Mouse (Mus musculus): ENCODE measurements at regions not wholly inside any gene's neighbourhood (a gene's known extent, or its start where the extent isn't known, plus 50 kb on each side); places are given as distances from the start of the nearest gene placed in this dataset.
A peak's percentile ranks its signal among the peaks of the same experiment; 100 is the strongest.

DNA sequence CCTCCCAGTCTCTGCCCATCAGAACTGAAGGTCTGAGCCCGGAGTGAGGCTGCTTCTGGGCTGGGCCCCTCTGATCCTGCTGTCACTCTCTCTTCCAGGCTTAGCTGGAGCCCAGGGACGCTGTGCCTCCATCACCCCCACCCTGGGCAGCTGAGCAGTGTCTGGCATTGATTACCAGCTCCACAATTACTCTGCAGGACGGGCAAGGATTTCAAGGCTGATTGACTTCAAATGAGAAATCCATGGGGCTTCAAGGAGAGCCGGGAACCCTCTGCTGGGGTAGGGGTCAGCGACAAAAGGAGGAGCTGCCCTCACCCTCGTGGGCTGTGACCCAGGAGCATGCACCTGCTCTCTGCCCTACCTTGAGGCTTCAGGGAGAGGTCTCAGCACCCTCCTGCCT lies 107.1 kb upstream of the Csf3r start:
- Histone ChIP-seq H3K27me3 (peaks cover 20% of the 10 kb centered on the region), H3K9me3 (no peaks in the 10 kb centered on the region), H3K4me1 (peaks cover 19% of the 10 kb centered on the region), H3K27ac (no peak overlapping the region), H3K4me2 (replicated peaks) (no peak overlapping the region), H3K36me3 (no peaks in the 10 kb centered on the region), H3K4me3 (no peak overlapping the region), H3K9ac (no peak overlapping the region)
- 12% methylated on average over 6 of the region's 6 CpGs for WGBS
- no peak for ATAC-seq (ENCODE audit: insufficient number of reproducible peaks, insufficient read depth, low FRiP score, low TSS enrichment)

DNA sequence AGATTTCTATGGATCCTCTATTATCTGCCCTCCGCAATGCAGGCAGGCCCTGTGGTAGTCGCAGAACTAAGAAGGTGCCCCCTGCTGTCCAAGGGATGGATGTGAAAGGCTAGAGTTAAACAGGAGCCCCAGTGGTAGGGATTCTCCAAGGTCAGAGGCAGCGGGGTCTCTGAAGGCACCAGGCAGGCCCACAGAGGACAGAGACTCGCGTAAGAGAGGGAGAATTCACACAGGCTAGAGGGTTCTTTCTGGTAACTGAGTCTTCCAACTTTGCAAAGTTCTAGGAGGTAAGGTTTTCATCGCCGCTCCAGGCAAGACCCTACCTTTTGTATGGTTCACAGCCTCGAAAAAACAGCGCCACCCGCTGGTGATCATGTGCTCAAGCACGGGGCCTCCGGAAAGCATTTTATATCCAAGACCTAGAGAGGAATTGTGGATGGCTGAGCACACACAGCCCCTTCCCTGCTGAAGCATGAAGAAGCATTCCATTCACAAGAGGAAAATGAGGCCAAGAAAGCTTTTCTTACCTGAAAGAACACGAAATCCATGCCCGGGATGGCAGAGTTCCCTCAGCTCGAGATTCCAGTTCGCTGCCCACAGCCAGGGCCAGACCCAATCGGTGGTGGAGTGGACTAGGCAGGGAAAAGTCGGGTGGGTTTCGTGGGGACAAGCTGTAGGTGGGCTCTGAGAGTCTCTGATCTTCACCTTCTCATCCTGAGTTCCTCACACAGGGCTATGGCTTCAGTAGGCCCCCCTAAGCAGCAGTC lies 102.6 kb upstream of the Csf3r start:
- ATAC-seq (ENCODE audit: insufficient number of reproducible peaks, insufficient read depth, low FRiP score, low TSS enrichment), result no peak
- H3K4me2 ChIP-seq (replicated peaks), result peak overlapping the region; percentile 24
- WGBS, result 10% methylated on average over 19 of the region's 19 CpGs
- no peaks in the 10 kb centered on the region for H3K36me3 ChIP-seq
- H3K9me3 ChIP-seq, result no peaks in the 10 kb centered on the region
- H3K4me3 ChIP-seq, result no peak overlapping the region
- no peak overlapping the region for H3K27ac ChIP-seq
- peaks cover 24% of the 10 kb centered on the region for H3K4me1 ChIP-seq
- no peak overlapping the region for H3K9ac ChIP-seq
- peaks cover 16% of the 10 kb centered on the region for H3K27me3 ChIP-seq

GRCm38 (mm10) chr4:125922317-125922878 lies 102.0 kb upstream of the Csf3r start:
- Histone ChIP-seq H3K36me3 (no peaks in the 10 kb centered on the region), H3K4me1 (peaks cover 18% of the 10 kb centered on the region), H3K4me3 (no peak overlapping the region), H3K9me3 (no peaks in the 10 kb centered on the region), H3K4me2 (replicated peaks) (peak overlapping the region; percentile 24; the same call in 1 of the 2 replicates), H3K27me3 (peaks cover 18% of the 10 kb centered on the region), H3K9ac (no peak overlapping the region), H3K27ac (no peak overlapping the region)
- no peak for ATAC-seq (ENCODE audit: insufficient number of reproducible peaks, insufficient read depth, low FRiP score, low TSS enrichment)
- WGBS, result 16% methylated on average over 11 of the region's 11 CpGs

- ATAC-seq (ENCODE audit: insufficient number of reproducible peaks, insufficient read depth, low FRiP score, low TSS enrichment), result no peak
- Histone ChIP-seq H3K9me3 (no peaks in the 10 kb centered on the region), H3K27ac (no peak overlapping the region), H3K4me2 (replicated peaks) (no peak overlapping the region), H3K4me3 (no peak overlapping the region), H3K27me3 (peaks cover 20% of the 10 kb centered on the region), H3K36me3 (no peaks in the 10 kb centered on the region), H3K4me1 (peaks cover 17% of the 10 kb centered on the region), H3K9ac (no peak overlapping the region)
- WGBS, result 58% methylated on average over 7 of the region's 7 CpGs
Observed at GRCm38 (mm10) chr4:125923225-125923624, 101.1 kb upstream of the Csf3r start.

GRCm38 (mm10) chr4:125928196-125928595 lies 96.2 kb upstream of the Csf3r start:
- 40% methylated on average over 4 of the region's 4 CpGs for WGBS
- no peaks in the 10 kb centered on the region for H3K9me3 ChIP-seq
- ATAC-seq (ENCODE audit: insufficient number of reproducible peaks, insufficient read depth, low FRiP score, low TSS enrichment), result no peak
- H3K4me1 ChIP-seq, result peaks cover 18% of the 10 kb centered on the region
- no peaks in the 10 kb centered on the region for H3K36me3 ChIP-seq
- no peak overlapping the region for H3K4me2 ChIP-seq (replicated peaks)
- H3K4me3 ChIP-seq, result no peak overlapping the region
- 0 out of 2 replicates have a peak, but pooled peaks cover 3% of the 10 kb centered on the region for H3K27me3 ChIP-seq
- no peak overlapping the region for H3K9ac ChIP-seq
- no peak overlapping the region for H3K27ac ChIP-seq

DNA sequence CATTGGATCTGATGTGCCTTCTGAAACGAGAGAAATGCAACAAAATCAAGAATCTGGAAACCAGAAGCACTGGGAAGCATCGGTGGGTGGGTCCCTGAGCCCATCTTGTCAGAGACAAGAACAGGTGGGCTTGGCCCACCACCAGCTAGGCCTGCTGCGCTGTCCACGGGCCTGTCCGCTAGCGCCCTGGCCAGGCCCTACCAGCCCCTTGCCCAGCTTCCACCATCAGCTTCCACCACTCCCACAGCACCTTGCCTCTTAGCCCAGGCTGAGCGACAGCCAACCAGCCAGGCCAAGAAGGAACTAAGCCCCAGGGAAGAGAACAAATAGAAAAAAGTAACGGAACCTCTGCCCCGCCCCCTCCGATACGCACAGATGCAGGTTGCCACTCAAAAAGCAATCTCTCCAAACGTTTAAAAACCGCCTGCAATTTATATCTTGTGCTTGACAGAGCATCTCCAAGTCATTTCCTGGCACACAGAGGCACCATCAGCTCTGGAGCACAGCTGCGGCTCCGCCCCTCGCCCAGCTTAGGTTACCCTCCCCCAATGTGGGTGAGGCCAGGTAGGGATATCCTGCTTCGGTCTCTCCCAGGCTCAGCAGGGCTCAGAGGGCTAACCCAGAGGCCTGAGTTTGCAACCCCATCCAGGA lies 95.1 kb upstream of the Csf3r start:
- H3K4me1 ChIP-seq, result peaks cover 22% of the 10 kb centered on the region
- 64% methylated on average over 17 of the region's 17 CpGs for WGBS
- 0 out of 2 replicates have a peak, but pooled peaks cover 3% of the 10 kb centered on the region for H3K27me3 ChIP-seq
- no peak overlapping the region for H3K4me3 ChIP-seq
- H3K36me3 ChIP-seq, result no peaks in the 10 kb centered on the region
- H3K9ac ChIP-seq, result no peak overlapping the region
- no peak for ATAC-seq (ENCODE audit: insufficient number of reproducible peaks, insufficient read depth, low FRiP score, low TSS enrichment)
- H3K27ac ChIP-seq, result no peak overlapping the region
- H3K4me2 ChIP-seq (replicated peaks), result no peak overlapping the region
- no peaks in the 10 kb centered on the region for H3K9me3 ChIP-seq

DNA sequence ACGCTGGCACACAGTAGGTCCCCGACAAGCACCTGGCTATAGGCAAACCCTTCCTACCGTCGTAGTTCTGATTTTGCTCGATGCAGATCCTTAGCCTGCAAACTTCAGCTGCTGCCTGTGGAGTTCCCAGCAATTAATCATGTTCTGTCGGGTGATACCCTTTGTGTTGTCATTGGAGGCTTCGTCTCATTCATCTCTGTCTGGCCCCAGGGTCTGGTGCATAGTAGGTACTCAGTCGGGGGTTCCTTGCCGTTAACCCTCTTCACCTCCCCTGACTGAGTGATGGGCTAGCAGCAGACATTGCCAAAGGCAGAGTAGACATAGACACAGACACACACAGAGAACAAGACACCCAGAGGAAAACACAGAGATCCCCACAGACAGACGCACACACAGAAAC lies 93.6 kb upstream of the Csf3r start:
- H3K36me3 ChIP-seq, result no peaks in the 10 kb centered on the region
- H3K27me3 ChIP-seq, result 0 out of 2 replicates have a peak, but pooled peaks cover 3% of the 10 kb centered on the region
- ATAC-seq (ENCODE audit: insufficient number of reproducible peaks, insufficient read depth, low FRiP score, low TSS enrichment), result no peak
- no peak overlapping the region for H3K4me2 ChIP-seq (replicated peaks)
- H3K27ac ChIP-seq, result no peak overlapping the region
- WGBS, result 55% methylated on average over 10 of the region's 10 CpGs
- no peaks in the 10 kb centered on the region for H3K9me3 ChIP-seq
- peaks cover 22% of the 10 kb centered on the region for H3K4me1 ChIP-seq
- H3K9ac ChIP-seq, result no peak overlapping the region
- H3K4me3 ChIP-seq, result no peak overlapping the region

DNA sequence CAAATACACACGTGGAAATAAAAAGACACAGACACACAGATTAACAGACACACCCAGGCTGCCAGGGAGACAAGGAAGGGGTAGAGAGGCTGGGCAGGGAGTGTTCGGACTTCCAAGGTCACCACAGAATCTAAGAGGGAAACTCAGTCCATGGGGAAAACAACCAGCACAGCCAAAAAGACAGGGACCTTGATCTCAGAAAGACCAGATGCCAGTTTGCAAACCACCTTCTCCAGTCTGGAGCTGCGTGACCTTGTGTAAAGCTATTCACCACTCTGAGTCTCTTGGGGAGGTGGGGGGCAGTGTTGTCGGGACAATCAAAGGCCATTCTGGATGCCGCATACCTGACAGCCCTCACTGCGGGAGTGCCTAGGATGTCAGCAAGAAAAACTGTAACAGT lies 93.0 kb upstream of the Csf3r start:
- Histone ChIP-seq H3K36me3 (no peaks in the 10 kb centered on the region), H3K4me1 (peaks cover 22% of the 10 kb centered on the region), H3K9me3 (no peaks in the 10 kb centered on the region), H3K9ac (no peak overlapping the region), H3K27me3 (0 out of 2 replicates have a peak, but pooled peaks cover 3% of the 10 kb centered on the region), H3K4me2 (replicated peaks) (no peak overlapping the region), H3K4me3 (no peak overlapping the region), H3K27ac (no peak overlapping the region)
- 57% methylated on average over 6 of the region's 6 CpGs for WGBS
- ATAC-seq (ENCODE audit: insufficient number of reproducible peaks, insufficient read depth, low FRiP score, low TSS enrichment), result no peak

DNA sequence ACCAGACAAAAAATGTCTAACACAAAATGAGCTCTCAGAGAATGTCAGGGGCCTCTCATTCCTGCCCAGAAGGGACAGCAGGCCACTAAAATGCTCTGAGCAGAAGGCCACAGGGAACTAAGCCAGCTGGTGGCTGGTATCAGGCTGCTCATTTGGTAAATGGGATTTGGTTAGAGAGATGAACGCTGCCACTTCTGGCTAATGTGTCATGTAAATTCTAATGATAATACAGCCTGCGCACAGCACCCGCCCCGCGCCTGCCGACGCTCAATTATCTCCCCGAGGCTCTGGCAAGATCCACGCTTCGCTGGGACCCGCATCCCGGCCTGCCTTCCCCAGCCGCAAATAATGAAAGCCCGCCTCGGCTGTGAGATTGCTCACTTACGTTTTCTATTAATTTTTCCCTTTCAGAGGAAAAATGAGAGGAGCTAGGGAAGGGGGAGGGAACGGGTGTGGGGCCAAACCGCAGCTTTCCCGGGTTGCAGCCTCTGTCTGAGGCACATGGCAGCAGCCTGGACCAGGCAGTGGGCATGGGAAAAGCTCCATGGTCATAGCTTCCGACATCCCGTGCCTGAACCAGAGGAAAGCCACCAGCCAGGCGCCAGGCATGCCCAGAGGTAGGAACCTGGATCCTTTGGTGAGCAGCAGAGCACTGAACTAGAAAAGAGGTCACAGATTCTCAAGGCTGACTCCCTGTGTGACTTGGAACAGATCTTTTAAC lies 92.2 kb upstream of the Csf3r start:
- Histone ChIP-seq H3K4me1 (peaks cover 22% of the 10 kb centered on the region), H3K27me3 (0 out of 2 replicates have a peak, but pooled peaks cover 3% of the 10 kb centered on the region), H3K9ac (no peak overlapping the region), H3K9me3 (no peaks in the 10 kb centered on the region), H3K36me3 (no peaks in the 10 kb centered on the region), H3K27ac (no peak overlapping the region), H3K4me3 (no peak overlapping the region), H3K4me2 (replicated peaks) (no peak overlapping the region)
- no peak for ATAC-seq (ENCODE audit: insufficient number of reproducible peaks, insufficient read depth, low FRiP score, low TSS enrichment)
- 53% methylated on average over 22 of the region's 22 CpGs for WGBS

DNA sequence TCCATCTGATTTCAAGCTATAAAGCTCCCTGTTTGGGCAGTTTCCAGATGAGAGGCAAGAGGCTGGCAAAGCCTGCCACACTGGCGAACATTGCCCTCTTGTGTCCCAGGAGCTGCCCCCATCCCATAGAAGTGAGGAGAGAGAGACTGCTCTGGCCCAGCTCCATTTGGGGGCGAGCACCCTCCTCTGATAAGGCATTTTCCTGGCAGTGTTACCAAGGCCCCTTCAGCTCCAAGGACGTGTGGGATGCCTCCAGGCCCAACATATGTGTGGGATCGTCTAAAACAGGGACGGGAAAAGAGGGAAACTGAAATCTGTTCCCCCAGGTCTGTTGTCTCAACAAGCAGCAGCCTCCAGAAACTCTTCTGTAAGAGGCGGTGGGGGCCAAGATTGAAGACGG lies 88.0 kb upstream of the Csf3r start:
- Histone ChIP-seq H3K9ac (no peak overlapping the region), H3K4me3 (no peak overlapping the region), H3K27ac (no peak overlapping the region), H3K4me2 (replicated peaks) (no peak overlapping the region), H3K27me3 (no peaks in the 10 kb centered on the region), H3K9me3 (no peaks in the 10 kb centered on the region), H3K4me1 (peaks cover 12% of the 10 kb centered on the region), H3K36me3 (no peaks in the 10 kb centered on the region)
- no peak for ATAC-seq (ENCODE audit: insufficient number of reproducible peaks, insufficient read depth, low FRiP score, low TSS enrichment)
- WGBS, result 60% methylated on average over 7 of the region's 7 CpGs

DNA sequence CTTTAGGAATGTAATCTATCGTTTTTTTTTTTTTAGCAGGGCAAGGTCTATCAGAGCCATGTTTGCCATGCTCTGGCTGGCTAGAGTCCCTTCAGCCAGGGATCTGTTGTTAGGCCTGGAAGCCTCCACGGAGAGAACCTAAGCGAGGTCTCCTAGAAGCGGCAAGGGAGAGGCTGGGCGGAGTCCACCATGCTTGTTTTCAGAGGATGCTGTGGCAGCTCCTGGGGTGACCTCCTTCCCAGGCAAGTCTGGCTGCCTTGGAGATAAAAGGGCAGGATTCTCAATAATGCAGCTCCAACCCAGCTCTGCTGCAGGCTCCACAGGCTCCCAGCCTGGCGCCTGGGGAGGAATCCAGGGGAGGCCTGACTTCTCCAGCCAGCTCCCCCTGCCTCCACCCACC lies 86.2 kb upstream of the Csf3r start:
- no peaks in the 10 kb centered on the region for H3K9me3 ChIP-seq
- no peak for ATAC-seq (ENCODE audit: insufficient number of reproducible peaks, insufficient read depth, low FRiP score, low TSS enrichment)
- no peak overlapping the region for H3K9ac ChIP-seq
- no peak overlapping the region for H3K4me3 ChIP-seq
- H3K4me2 ChIP-seq (replicated peaks), result no peak overlapping the region
- 54% methylated on average over 6 of the region's 6 CpGs for WGBS
- no peaks in the 10 kb centered on the region for H3K36me3 ChIP-seq
- H3K27ac ChIP-seq, result no peak overlapping the region
- H3K27me3 ChIP-seq, result no peaks in the 10 kb centered on the region
- peaks cover 4% of the 10 kb centered on the region for H3K4me1 ChIP-seq
